Mouse (Mus musculus): Measurements from ENCODE around the gene Zfp30. TPM values are rescaled to one million over a fixed set of nuclear protein-coding genes. Genes with fewer than 3 reads are reported as not detected.

Zfp30 gene
- polyA plus RNA-seq, 1 experiment from 2014 or later: 17.3 TPM

GRCm38 (mm10) chr7:29842105-29842504 lies 58.3 kb downstream of the Zfp30 start:
- ATAC-seq (replicated peaks): no peak
- 100% methylated on average over 1 of the region's 1 CpGs for WGBS

More at GRCm38 (mm10) chr7:29842105-29842504, 58.3 kb downstream of the Zfp30 start:
- Histone ChIP-seq H3K4me1 (no peaks in the 10 kb centered on the region), H3K4me3 (no peak overlapping the region), H3K27ac (replicated peaks) (no peak overlapping the region), H3K9ac (replicated peaks) (no peak overlapping the region), H3K4me2 (replicated peaks) (no peak overlapping the region), H3K36me3 (peaks cover 43% of the 10 kb centered on the region), H3K27me3 (no peaks in the 10 kb centered on the region), H3K9me3 (no peaks in the 10 kb centered on the region)

MicroRNAs encoded within 50 kb of the gene (microRNA counts, 519-probe panel; counts per million panel counts)
- 2,259 counts per million, percentile 40 among the panel's probes with 10 or more counts for microRNA mmu-miR-1964

Small RNAs within 50 kb of the gene (microRNA-seq; reads per million reads assigned to microRNA genes)
- 1.8 reads per million for gene Mir1964

Other genes with a start within 250 kb of the Zfp30 start
- 0.19 and 0.49 TPM in 2 replicates for gene Catsperg2, start 57.0 kb upstream of the Zfp30 start, polyA plus RNA-seq (2015; fragmentation: Nextera tagmentation; extraction: Ambion mirVana)
- gene Zfp84, start 15.4 kb upstream of the Zfp30 start, polyA plus RNA-seq (2015; fragmentation: Nextera tagmentation; extraction: Ambion mirVana): 19.2 and 20.8 TPM in 2 replicates
- gene Zfp790, start 32.1 kb downstream of the Zfp30 start, polyA plus RNA-seq (2015; fragmentation: Nextera tagmentation; extraction: Ambion mirVana): 31.5 and 32.0 TPM in 2 replicates
- gene Zfp940, start 69.7 kb downstream of the Zfp30 start, polyA plus RNA-seq (2015; fragmentation: Nextera tagmentation; extraction: Ambion mirVana): 15.0 and 16.3 TPM in 2 replicates
- gene Zfp420, start 76.0 kb downstream of the Zfp30 start, polyA plus RNA-seq (2015; fragmentation: Nextera tagmentation; extraction: Ambion mirVana): 19.0 and 19.3 TPM in 2 replicates
- 17.0 and 17.7 TPM in 2 replicates for gene Zfp27, start 122.6 kb downstream of the Zfp30 start, polyA plus RNA-seq (2015; fragmentation: Nextera tagmentation; extraction: Ambion mirVana)
- 6.5 and 6.6 TPM in 2 replicates for gene Zfp383, start 124.2 kb downstream of the Zfp30 start, polyA plus RNA-seq (2015; fragmentation: Nextera tagmentation; extraction: Ambion mirVana)
- 19.7 and 25.1 TPM in 2 replicates for gene Zfp74, start 170.1 kb downstream of the Zfp30 start, polyA plus RNA-seq (2015; fragmentation: Nextera tagmentation; extraction: Ambion mirVana)
- 5.0 and 5.5 TPM in 2 replicates for gene Zfp568, start 200.0 kb downstream of the Zfp30 start, polyA plus RNA-seq (2015; fragmentation: Nextera tagmentation; extraction: Ambion mirVana)